Mouse (Mus musculus) spleen, postnatal 14 days (tissue): ENCODE measurements at regions not wholly inside any gene's neighbourhood (a gene's known extent, or its start where the extent isn't known, plus 50 kb on each side); places are given as distances from the start of the nearest gene placed in this dataset.

Experiments
- DNase-seq, 2 experiments: peaks; one replicate each; pipeline ENCODE4 v3.0.0; 2021 to 2022; ENCODE audit warnings: low spot score in 2 of 2

GRCm38 (mm10) chr14:45056291-45056690 lies 68.3 kb downstream of the Ptger2 start:
- DNase-seq: no peak

GRCm38 (mm10) chr14:45061681-45062080 lies 73.7 kb downstream of the Ptger2 start:
- no peak for DNase-seq

- no peak for DNase-seq
Observed at GRCm38 (mm10) chr14:45064498-45064897, 76.5 kb downstream of the Ptger2 start.

DNA sequence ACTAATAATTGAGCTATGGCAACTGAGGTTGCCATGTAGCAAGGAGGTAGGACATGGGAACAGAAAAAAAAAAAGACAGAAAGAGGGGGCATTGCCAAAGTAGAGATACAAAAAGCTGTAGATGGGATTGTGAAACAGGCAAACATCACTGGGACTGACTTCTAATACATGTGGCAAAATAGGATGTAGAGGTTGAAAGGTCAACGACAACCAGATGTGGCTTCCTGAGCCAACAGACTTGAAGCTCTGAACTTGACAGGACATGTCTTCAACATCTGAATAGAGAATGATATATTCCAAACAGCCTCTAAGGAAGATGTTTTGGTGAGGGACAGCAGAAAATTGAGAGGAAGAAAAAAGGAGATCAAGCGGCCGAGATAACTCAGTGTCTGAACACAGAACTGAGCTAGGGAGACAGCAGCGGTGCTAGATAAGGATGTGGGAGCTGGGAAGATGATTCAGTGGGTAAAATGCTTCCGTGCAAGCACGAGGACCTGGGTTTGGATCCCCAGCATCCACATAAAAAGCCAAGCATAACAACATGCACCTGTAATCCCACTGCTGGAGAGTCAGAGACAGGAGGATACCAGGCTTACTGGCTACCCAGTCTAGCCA lies 81.7 kb downstream of the Ptger2 start:
- DNase-seq: no peak

DNA sequence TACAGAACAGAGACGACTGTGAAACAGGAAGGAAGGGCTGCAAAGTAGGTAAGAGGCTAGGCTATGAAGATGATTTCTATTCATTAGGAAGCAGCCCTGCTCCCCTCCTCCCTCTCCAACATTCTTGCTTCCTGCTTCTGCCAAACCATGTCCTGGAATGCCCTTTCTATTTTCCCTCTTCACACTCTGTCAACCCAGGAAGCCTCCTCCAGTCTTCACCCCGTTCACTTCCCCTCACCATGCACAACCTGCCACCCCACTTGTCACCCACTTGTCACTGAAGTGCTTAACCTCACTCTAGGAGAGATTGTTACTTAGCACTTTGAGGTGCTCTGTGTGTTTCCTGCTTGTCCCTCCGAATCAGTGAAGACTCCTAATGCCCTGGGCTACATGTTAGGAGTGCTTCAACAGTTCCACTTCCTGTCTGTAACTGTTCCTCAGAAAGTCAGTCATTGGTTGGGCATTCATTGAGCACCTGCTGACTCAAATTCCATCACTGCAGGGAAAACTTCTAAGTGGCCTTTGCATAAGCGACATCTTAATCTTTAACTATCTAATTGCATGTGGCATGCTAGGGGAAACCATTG lies 87.0 kb downstream of the Ptger2 start:
- no peak for DNase-seq

DNA sequence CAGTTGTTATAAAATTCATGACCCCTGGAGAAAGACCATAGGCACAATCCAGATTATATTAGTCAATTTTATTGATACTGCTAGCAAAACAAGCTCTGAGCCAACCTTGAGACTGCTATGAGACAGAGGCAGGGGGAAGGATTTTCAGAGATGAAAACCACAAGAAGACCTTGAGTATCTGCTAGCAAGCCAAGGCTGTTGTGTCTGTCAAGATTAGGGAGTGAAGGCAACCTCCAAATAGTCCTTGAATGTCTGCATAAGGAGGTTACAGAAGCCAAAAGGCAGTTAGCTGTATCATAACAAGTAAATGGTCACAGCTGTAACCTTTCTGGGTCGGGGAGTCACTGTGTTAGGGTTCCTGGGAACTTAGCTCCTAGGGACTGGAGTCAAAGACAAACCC lies 89.2 kb downstream of the Ptger2 start:
- no peak for DNase-seq

DNA sequence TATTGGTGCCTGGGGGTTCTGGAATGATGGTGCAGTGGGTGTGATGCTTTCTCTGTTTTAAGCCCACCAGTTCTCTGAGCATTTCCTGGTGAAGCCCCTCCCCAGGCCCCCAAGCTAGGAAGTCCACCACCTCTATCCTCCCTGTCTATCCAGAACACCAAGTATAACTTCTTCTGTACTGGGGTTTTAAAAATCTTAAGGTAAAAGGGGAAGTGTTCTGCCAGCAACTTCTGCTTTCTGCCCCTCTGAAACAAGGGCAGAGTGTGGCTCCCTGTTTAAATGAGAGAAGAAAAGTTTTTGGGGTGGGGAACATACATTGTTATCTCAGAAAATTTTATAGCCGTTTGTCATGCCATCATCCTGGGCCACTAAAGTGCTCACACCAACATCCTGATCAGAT lies 91.8 kb downstream of the Ptger2 start:
- peak in 1 of 2 experiments; percentile 5 for DNase-seq

DNA sequence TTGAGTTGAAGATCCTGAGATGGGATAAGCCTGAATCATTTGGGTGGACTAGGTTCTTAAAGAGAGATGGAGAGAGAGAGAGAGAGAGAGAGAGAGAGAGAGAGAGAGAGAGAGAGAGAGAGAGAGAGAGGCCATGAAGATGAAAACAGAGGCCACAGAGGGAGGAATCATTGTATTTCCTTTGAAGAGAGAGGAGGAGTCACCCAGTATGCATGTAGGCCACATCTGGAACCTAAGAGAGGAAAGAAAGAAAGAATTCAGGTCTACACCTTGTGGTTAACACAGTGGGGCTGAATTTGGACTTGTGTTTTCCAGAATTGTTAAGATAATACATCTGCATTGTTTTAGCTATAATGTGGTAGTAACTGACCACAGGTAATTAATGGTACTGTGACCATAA lies 92.2 kb downstream of the Ptger2 start:
- no peak for DNase-seq

DNA sequence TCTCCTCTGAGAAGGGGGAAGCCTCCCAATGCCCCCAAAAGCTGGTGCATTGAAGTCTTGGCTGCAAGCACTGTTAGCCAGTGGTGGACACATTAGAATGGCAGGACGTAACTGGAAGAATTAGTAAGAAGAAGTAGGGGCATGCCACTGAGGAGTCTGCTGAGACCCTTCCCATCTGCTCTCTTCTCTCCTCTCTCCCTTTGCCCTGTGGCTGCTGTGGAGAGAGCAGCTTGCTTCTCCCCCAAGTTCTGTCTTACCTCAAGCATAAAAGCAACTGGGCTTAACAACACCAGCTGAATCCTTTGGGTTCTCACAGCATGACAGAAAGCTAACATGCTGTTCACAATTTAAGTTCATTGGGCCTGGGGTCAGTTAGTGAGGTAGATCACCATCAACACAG lies 95.1 kb downstream of the Ptger2 start:
- DNase-seq: no peak
